Mouse (Mus musculus): Measurements from ENCODE around the gene Brsk2. TPM values are rescaled to one million over a fixed set of nuclear protein-coding genes. Genes with fewer than 3 reads are reported as not detected.

The Brsk2 gene
- polyA plus RNA-seq, 1 experiment from 2014 or later: 0.28 TPM

- no peak overlapping the region for H3K9ac ChIP-seq (ENCODE audit: low read length)
- H3K36me3 ChIP-seq (ENCODE audit: control insufficient read depth, insufficient read depth): no peaks in the 10 kb centered on the region
- 79% methylated on average over 3 of the region's 3 CpGs for WGBS
- no peaks in the 10 kb centered on the region for H3K4me1 ChIP-seq (ENCODE audit: control insufficient read depth, insufficient read depth, low read length)
- no peak overlapping the region for H3K4me3 ChIP-seq (ENCODE audit: low read length)
- no peak overlapping the region for H3K27ac ChIP-seq (ENCODE audit: low read length)
- no peak for ATAC-seq (replicated peaks; ENCODE audit: extremely low read depth, insufficient read depth, low FRiP score)
- H3K4me2 ChIP-seq (ENCODE audit: low read depth, low read length): no peak overlapping the region
- H3K27me3 ChIP-seq (ENCODE audit: control insufficient read depth, insufficient read depth, low read length): peaks cover 11% of the 10 kb centered on the region
- no peaks in the 10 kb centered on the region for H3K9me3 ChIP-seq (replicated peaks; ENCODE audit: control insufficient read depth, low read length)
Measured at GRCm38 (mm10) chr7:141961491-141961890, 11.9 kb downstream of the Brsk2 start.

GRCm38 (mm10) chr7:141962521-141962920 lies 13.0 kb downstream of the Brsk2 start:
- Histone ChIP-seq H3K27ac (ENCODE audit: low read length) (no peak overlapping the region), H3K4me2 (ENCODE audit: low read depth, low read length) (no peak overlapping the region), H3K4me3 (ENCODE audit: low read length) (no peak overlapping the region), H3K27me3 (ENCODE audit: control insufficient read depth, insufficient read depth, low read length) (peaks cover 4% of the 10 kb centered on the region), H3K36me3 (ENCODE audit: control insufficient read depth, insufficient read depth) (no peaks in the 10 kb centered on the region), H3K9ac (ENCODE audit: low read length) (no peak overlapping the region), H3K9me3 (replicated peaks; ENCODE audit: control insufficient read depth, low read length) (no peaks in the 10 kb centered on the region), H3K4me1 (ENCODE audit: control insufficient read depth, insufficient read depth, low read length) (no peaks in the 10 kb centered on the region)
- 91% methylated on average over 3 of the region's 3 CpGs for WGBS
- no peak for ATAC-seq (replicated peaks; ENCODE audit: extremely low read depth, insufficient read depth, low FRiP score)

- Histone ChIP-seq H3K36me3 (ENCODE audit: control insufficient read depth, insufficient read depth) (no peaks in the 10 kb centered on the region), H3K4me3 (ENCODE audit: low read length) (no peak overlapping the region), H3K4me1 (ENCODE audit: control insufficient read depth, insufficient read depth, low read length) (no peaks in the 10 kb centered on the region), H3K27ac (ENCODE audit: low read length) (no peak overlapping the region), H3K27me3 (ENCODE audit: control insufficient read depth, insufficient read depth, low read length) (peaks cover 10% of the 10 kb centered on the region), H3K4me2 (ENCODE audit: low read depth, low read length) (no peak overlapping the region), H3K9me3 (replicated peaks; ENCODE audit: control insufficient read depth, low read length) (no peaks in the 10 kb centered on the region), H3K9ac (ENCODE audit: low read length) (no peak overlapping the region)
- no peak for ATAC-seq (replicated peaks; ENCODE audit: extremely low read depth, insufficient read depth, low FRiP score)
- WGBS: 77% methylated on average over 2 of the region's 2 CpGs
Measured at GRCm38 (mm10) chr7:141966281-141966680, 16.7 kb downstream of the Brsk2 start.

GRCm38 (mm10) chr7:141972831-141973619 lies 23.5 kb downstream of the Brsk2 start:
- Histone ChIP-seq H3K9ac (ENCODE audit: low read length) (no peak overlapping the region), H3K9me3 (replicated peaks; ENCODE audit: control insufficient read depth, low read length) (no peaks in the 10 kb centered on the region), H3K4me2 (ENCODE audit: low read depth, low read length) (no peak overlapping the region), H3K27ac (ENCODE audit: low read length) (no peak overlapping the region), H3K27me3 (ENCODE audit: control insufficient read depth, insufficient read depth, low read length) (peaks cover 10% of the 10 kb centered on the region; the same call in 1 of the 2 replicates), H3K4me3 (ENCODE audit: low read length) (no peak overlapping the region), H3K36me3 (ENCODE audit: control insufficient read depth, insufficient read depth) (no peaks in the 10 kb centered on the region), H3K4me1 (ENCODE audit: control insufficient read depth, insufficient read depth, low read length) (no peaks in the 10 kb centered on the region)
- ATAC-seq (replicated peaks; ENCODE audit: extremely low read depth, insufficient read depth, low FRiP score): no peak
- 21% methylated on average over 7 of the region's 7 CpGs for WGBS

- H3K36me3 ChIP-seq (ENCODE audit: control insufficient read depth, insufficient read depth): no peaks in the 10 kb centered on the region
- ATAC-seq (replicated peaks; ENCODE audit: extremely low read depth, insufficient read depth, low FRiP score): no peak
- H3K9me3 ChIP-seq (replicated peaks; ENCODE audit: control insufficient read depth, low read length): no peaks in the 10 kb centered on the region
- no peaks in the 10 kb centered on the region for H3K4me1 ChIP-seq (ENCODE audit: control insufficient read depth, insufficient read depth, low read length)
- H3K27me3 ChIP-seq (ENCODE audit: control insufficient read depth, insufficient read depth, low read length): no peaks in the 10 kb centered on the region
- WGBS: 73% methylated on average over 6 of the region's 6 CpGs
- no peak overlapping the region for H3K4me2 ChIP-seq (ENCODE audit: low read depth, low read length)
- no peak overlapping the region for H3K9ac ChIP-seq (ENCODE audit: low read length)
- no peak overlapping the region for H3K4me3 ChIP-seq (ENCODE audit: low read length)
- no peak overlapping the region for H3K27ac ChIP-seq (ENCODE audit: low read length)
Measured at GRCm38 (mm10) chr7:141978003-141978402, 28.5 kb downstream of the Brsk2 start.

- no peak overlapping the region for H3K4me2 ChIP-seq (ENCODE audit: low read depth, low read length)
- H3K4me3 ChIP-seq (ENCODE audit: low read length): no peak overlapping the region
- H3K27me3 ChIP-seq (ENCODE audit: control insufficient read depth, insufficient read depth, low read length): no peaks in the 10 kb centered on the region
- no peak for ATAC-seq (replicated peaks; ENCODE audit: extremely low read depth, insufficient read depth, low FRiP score)
- no peaks in the 10 kb centered on the region for H3K9me3 ChIP-seq (replicated peaks; ENCODE audit: control insufficient read depth, low read length)
- H3K36me3 ChIP-seq (ENCODE audit: control insufficient read depth, insufficient read depth): no peaks in the 10 kb centered on the region
- 85% methylated on average over 4 of the region's 4 CpGs for whole genome bisulfite sequencing
- no peaks in the 10 kb centered on the region for H3K4me1 ChIP-seq (ENCODE audit: control insufficient read depth, insufficient read depth, low read length)
- H3K9ac ChIP-seq (ENCODE audit: low read length): no peak overlapping the region
- H3K27ac ChIP-seq (ENCODE audit: low read length): no peak overlapping the region
Measured at GRCm38 (mm10) chr7:141979247-141979646, 29.7 kb downstream of the Brsk2 start.

GRCm38 (mm10) chr7:141981237-141981636 lies 31.7 kb downstream of the Brsk2 start:
- no peaks in the 10 kb centered on the region for H3K36me3 ChIP-seq (ENCODE audit: control insufficient read depth, insufficient read depth)
- 88% methylated on average over 7 of the region's 7 CpGs for WGBS
- ATAC-seq (replicated peaks; ENCODE audit: extremely low read depth, insufficient read depth, low FRiP score): no peak
- H3K4me3 ChIP-seq (ENCODE audit: low read length): no peak overlapping the region
- no peak overlapping the region for H3K4me2 ChIP-seq (ENCODE audit: low read depth, low read length)
- no peaks in the 10 kb centered on the region for H3K9me3 ChIP-seq (replicated peaks; ENCODE audit: control insufficient read depth, low read length)
- no peaks in the 10 kb centered on the region for H3K27me3 ChIP-seq (ENCODE audit: control insufficient read depth, insufficient read depth, low read length)
- H3K27ac ChIP-seq (ENCODE audit: low read length): no peak overlapping the region
- H3K9ac ChIP-seq (ENCODE audit: low read length): no peak overlapping the region
- H3K4me1 ChIP-seq (ENCODE audit: control insufficient read depth, insufficient read depth, low read length): no peaks in the 10 kb centered on the region

GRCm38 (mm10) chr7:141988314-141988806 lies 38.8 kb downstream of the Brsk2 start:
- Histone ChIP-seq H3K36me3 (ENCODE audit: control insufficient read depth, insufficient read depth) (no peaks in the 10 kb centered on the region), H3K4me3 (ENCODE audit: low read length) (no peak overlapping the region), H3K27ac (ENCODE audit: low read length) (no peak overlapping the region), H3K27me3 (ENCODE audit: control insufficient read depth, insufficient read depth, low read length) (no peaks in the 10 kb centered on the region), H3K9me3 (replicated peaks; ENCODE audit: control insufficient read depth, low read length) (no peaks in the 10 kb centered on the region), H3K9ac (ENCODE audit: low read length) (no peak overlapping the region), H3K4me1 (ENCODE audit: control insufficient read depth, insufficient read depth, low read length) (no peaks in the 10 kb centered on the region), H3K4me2 (ENCODE audit: low read depth, low read length) (no peak overlapping the region)
- ATAC-seq (replicated peaks; ENCODE audit: extremely low read depth, insufficient read depth, low FRiP score): no peak
- 77% methylated on average over 7 of the region's 7 CpGs for WGBS

GRCm38 (mm10) chr7:141991183-141991582 lies 41.6 kb downstream of the Brsk2 start:
- H3K36me3 ChIP-seq (ENCODE audit: control insufficient read depth, insufficient read depth): no peaks in the 10 kb centered on the region
- no peaks in the 10 kb centered on the region for H3K4me1 ChIP-seq (ENCODE audit: control insufficient read depth, insufficient read depth, low read length)
- 88% methylated on average over 2 of the region's 2 CpGs for WGBS
- H3K4me2 ChIP-seq (ENCODE audit: low read depth, low read length): no peak overlapping the region
- no peaks in the 10 kb centered on the region for H3K9me3 ChIP-seq (replicated peaks; ENCODE audit: control insufficient read depth, low read length)
- H3K9ac ChIP-seq (ENCODE audit: low read length): no peak overlapping the region
- no peaks in the 10 kb centered on the region for H3K27me3 ChIP-seq (ENCODE audit: control insufficient read depth, insufficient read depth, low read length)
- ATAC-seq (replicated peaks; ENCODE audit: extremely low read depth, insufficient read depth, low FRiP score): no peak
- no peak overlapping the region for H3K27ac ChIP-seq (ENCODE audit: low read length)
- no peak overlapping the region for H3K4me3 ChIP-seq (ENCODE audit: low read length)

All from heart, embryonic 16.5 days (tissue).